Mouse (Mus musculus) brain, embryonic 18.5 days (tissue): ENCODE data around the gene Mlst8.
"Not testable (repeated sequence)": the region's sequence is repeated elsewhere in the genome, so short reads cannot be mapped to it uniquely, and the experiment has no call there.

Experiments used
- DNase-seq: peaks from one replicate; pipeline ENCODE4 v3.0.0-alpha.2; 2012; ENCODE audit warnings: low read depth, low spot score

Mlst8 gene

DNA sequence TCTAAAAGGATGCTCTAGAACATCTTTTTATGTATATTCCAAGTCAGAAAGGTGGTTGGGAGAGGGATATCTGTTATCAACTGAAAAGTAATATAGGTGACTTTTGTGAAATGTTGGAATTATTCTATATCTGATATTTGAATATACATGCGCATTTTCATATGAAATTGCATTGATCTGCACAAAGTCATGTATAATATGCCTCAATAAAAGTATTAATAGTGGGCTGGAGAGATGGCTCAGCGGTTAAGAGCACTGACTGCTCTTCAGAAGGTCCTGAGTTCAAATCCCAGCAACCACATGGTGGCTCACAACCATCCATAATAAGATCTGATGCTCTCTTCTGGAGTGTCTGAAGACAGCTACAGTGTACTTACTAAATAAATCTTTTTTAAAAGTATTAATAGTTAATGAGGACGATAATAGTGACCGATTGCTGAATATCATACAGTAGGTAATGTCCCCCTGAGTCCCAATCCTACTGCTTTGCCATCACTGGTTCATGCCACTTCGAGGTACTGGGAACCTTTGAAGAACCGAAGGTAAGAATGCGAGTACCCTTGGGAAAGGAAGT, 9.5 kb downstream of the Mlst8 start:
- no peak for DNase-seq

DNA sequence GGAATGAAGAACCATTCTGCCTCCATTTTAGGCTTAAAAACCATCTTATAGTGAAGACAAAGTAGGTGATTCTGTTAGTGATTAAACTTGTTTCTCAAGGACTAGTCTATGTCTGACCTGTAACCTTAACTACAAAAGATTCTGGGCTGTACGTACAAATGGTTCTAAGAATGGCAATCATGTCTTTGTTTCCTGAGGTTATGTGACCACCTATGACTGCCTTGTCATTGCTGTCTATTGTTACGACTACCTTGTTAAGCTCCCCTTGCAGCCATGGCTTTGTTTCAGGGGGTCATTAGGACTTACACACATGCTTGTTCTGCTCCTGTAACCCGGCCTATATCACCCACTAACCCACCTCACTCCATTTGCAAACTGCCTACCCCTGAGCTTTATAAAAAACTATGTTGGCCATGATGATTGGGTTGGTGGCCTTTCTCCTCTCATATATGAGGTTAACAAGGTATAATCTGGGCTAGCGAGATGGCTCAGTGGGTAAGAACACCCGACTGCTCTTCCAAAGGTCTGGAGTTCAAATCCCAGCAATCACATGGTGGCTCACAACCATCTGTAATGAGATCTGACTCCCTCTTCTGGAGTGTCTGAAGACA, 10.1 kb downstream of the Mlst8 start:
- DNase-seq, result no peak

DNA sequence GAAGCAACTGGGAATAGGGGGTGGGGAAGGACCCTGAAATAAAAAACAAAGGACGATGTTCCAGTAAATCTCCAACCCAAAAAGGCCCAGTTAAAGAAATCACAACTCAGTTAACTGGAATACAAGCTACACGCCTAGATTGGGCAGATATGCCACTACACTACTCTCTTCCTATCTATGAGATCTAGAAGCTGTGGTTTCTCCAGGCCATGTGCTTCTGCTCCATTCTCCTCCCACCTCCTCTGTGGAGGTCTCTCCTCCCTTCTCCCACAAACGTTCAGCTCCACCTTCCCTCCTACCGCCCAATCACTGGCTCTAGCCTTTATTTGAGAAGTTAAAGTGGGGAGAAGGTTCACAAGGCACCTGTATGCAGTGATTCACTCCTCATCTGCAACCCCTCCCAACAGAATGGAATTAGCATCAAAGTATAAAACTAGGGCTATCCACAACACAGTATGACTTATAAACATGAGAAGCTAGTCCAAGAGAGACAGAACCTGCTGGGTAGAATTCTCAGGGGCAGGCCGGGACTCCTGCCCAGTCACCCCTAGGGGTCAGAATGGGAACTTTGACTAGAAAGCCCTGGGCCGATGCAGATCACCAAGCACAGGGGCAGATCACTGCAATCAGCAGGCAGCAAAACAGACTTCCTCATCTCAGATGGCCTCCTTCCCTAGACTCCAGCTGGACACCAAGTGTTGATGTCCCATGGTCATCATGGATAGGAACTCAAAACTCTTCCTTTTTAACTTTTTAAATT, 15.3 kb downstream of the Mlst8 start:
- DNase-seq, result no peak

DNA sequence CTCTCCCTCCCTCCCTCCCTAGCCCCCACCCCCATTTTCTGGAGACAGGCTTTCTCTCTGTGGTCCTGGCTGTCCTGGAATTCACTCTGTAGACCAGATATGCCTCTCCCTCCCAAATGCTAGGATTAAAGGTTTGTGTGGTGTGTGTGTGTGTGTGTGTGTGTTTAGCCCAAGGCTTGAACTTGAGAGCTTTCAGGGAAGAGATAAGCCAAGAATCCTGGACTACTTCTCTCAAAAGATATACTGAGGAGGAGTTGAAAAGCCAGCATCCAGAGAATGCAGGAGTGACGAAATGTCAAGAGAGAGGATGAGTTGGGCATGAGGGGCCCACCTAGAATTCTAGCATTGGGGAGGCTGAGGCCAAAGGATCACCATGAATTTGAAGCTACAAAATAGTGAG, 15.9 kb downstream of the Mlst8 start:
- DNase-seq, result no peak

DNA sequence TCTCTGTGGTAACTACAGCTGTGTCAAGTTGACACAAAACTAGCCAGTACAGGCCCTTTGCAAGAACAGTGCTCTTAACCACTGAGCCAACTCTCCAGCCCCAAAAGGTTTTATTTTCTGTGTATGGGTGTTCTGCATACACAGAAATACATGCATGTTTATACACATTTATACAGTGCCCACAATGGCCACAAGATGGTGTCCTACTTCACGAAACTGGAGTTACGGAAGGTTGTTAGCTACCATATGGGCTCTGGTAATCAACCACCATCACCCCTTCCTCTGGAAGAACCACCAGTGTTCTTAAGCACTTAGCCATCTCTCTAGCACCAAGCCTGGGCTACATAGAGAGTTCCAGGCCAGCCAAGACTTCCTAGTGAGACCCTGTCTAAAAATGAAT, 17.3 kb downstream of the Mlst8 start:
- DNase-seq, result no peak

DNA sequence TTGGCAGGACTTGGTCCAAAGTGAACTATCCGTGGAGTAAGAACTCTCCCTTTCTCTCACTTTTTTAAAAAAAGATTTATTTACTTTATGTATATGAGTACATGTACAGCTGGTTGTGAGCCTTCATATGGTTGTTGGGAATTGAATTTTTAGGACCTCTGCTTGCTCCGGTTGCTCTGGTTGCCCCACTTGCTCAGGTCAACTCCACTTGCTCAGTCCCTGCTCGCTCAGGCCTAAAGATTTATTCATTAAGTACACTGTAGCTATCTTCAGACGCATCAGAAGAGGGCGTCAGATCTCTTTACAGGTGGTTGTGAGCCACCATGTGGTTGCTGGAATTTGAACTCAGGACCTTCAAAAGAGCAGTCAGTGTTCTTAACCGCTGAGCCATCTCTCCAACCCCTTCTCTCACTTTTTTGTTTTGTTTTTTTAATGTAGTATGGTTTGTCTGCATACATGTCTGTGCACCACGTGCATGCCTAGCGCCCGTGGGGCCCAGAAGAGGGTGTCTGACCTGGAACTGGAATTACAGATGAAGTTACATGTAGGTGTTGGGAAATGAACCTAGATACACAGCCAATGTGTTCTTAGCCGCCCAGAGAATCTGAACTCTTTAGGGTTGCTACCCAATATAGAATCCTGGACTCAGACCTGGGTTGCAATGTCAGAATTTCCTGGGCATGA, 23.2 kb downstream of the Mlst8 start:
- DNase-seq, result not testable (repeated sequence)

DNA sequence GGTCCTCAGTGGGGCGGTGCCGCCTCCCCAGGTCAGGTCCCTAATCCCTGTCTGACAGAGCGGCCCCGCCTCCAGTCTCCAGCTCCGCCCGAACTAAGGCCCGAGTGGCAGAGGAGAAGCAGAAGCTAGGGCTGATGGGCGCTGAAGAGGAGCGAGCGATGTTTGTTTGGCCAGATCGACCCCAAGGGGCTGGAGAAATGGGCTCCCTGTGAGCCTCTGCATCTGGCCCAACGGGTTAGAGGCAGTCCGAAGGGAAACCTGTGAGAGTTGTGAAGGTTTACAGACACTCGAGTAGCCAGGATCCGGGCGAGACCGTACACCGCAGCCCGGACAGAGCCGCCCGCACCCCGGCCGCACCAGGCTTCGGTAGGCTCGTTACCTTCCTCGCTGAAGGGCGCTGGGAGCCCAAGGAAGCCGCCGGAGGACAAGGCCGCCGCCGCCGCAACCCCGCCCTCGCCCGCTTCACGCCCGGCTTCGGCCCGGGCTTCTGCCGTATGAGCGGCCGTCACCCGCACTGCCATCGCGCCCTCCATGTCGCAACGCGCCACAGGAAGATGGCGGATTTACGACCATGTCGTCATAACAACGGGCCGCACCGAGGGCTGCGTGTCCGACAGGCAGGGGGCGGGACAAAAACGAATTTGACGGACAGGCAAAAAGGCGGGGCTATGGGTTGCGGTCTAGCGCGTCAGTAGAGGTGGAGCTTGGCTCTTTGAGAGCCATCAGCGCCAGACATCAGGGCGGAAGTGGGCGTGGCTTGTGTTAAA, 23.9 kb downstream of the Mlst8 start:
- DNase-seq, result peak; percentile 97

DNA sequence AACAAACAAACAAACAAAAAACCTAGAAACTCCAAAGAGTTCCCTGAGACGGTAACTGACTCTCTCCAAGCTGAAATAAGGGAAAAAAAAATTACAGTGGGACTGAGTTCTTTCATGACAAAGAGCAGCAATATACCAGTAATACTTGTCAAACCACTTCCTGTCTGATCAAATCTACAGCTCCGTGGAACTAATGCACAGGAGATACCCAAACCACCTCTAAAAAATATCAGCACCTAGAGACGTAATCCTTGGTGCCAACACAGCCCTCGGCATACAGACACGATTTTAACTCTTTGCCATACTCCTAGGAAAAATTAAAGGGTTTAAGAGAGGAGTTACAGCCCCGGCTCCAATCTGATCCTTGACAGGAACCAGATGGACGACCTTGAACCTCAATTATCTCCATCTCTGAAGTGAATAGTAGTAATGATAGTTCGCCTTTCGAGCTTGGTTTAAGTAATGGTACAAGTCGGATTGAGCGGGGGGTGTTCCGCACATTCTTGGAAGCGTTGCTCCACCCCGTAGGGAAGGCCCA, 24.6 kb downstream of the Mlst8 start:
- no peak for DNase-seq

DNA sequence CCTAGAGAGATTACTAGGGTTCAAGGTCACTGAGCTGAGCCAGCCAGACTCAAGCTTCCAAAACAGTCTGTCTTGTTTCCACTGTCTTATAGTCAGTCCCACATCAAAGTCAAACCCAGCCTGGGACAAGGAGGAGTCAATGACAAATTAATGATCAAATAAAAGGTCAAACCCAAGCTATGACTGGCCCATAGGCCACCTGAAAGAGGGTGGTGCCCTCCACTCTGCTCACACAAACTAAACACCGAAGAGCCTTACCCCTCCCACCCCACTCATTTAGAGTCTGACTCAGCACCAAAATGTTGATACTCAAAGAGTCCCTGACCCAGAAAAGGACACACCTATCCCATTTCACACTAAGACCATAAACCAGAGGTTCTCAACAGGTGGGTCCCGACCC, 25.5 kb downstream of the Mlst8 start:
- DNase-seq, result no peak

DNA sequence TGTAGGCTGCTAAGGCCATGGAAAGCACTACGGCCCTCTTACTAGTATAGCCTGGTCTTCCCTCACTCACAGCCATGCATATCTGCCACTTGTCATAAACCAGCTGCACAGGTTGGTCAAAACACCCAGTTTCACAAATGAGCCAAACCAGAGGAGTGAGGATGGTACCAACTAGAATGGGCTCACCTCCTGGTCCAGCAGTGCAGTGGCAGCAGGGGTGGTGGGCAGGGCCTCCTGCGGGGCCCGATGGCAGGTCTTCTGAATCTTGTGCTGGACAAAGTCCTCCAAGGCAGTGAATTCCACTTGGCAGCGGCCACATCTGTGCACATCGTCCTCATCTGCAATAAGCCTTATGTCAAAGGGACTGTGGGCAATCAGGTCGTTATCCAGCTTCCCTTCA, 27.7 kb downstream of the Mlst8 start:
- no peak for DNase-seq

DNA sequence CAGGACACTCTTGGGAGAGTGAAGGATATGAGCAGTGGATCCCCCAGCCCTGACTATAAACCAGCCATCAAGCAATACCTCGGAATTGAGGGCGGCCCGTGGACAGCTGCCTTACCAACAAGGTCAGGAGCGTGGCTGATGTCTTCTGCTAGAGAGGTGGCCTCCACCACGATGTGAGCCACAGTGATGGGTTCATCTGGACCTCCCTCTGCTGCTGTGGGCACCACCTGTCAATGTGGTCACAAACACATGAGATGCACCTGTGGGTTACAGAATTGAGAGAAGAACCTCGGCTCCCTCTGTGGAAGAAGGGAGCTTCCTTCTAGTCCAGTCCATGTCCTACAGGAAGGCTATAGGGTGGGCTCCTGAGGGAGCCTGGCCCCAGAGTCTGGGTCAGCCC, 29.4 kb downstream of the Mlst8 start:
- DNase-seq, result no peak

DNA sequence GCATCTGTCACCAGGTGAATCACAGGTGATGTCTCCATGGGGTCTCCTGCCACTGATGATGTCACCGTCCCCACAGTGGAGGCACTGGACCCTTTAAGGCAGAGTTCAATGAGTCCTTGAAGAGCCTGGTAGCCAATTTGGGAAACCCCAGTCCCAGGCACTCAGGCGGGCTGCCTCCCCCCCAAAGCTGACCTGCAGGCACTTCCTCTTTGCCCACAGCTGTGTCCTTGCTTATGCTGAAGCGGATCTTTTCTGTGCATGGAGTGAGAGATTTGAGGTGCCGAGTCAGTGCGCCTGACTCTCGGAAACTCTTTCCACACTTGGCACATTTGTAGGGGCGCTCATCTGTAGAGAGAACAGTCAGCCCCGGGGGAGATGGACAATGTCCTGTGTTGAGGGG, 32.3 kb downstream of the Mlst8 start:
- DNase-seq, result no peak

DNA sequence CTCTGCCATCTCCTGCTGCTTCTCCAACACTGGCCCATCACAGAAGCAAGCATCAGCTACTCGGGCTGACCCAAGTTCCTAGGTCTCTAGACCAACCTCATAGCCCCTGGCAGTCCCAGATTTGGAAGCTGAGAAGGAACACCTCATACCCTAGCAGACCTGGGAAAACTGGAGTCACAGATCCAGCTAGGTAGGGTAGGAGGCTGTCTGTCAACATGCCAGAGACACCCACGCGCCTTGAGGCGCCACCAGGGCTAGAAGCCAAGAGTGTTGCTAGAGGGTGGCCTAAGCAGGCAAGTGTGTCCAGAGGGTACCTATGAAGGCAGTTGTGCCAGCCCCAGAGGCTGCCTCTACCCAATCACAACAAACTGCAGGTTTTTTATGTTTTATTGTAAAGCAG, 35.5 kb downstream of the Mlst8 start:
- no peak for DNase-seq

DNA sequence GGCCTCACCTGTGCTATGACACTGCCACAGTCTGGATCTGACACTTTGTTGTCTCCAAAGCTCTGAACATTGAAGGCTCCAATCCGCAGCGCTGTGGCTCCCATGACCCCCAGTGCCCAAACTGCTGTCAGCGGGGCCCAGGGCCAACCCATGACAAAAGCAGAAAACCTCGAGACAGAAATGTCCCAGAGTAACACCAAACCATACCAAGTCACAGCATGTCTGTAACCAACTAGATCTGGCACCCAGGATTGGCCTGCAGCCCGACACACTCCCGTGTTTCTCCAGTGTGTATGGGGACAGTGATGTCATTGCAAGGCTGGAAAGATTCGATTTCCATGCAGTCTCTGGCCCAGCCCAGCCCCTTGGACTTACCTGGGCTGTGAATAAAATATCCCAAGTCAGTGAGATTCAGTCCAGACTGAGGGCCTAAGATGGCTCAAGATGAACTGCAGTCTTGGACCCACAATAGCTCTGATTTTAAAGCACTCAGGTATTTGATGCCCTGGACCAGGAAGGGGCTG, 36.2 kb downstream of the Mlst8 start, which contains the start of gene Dnase1l2:
TSS of gene Dnase1l2 (minus strand) at position 474 of the 524 bp plus-strand sequence.
- DNase-seq, result no peak

DNA sequence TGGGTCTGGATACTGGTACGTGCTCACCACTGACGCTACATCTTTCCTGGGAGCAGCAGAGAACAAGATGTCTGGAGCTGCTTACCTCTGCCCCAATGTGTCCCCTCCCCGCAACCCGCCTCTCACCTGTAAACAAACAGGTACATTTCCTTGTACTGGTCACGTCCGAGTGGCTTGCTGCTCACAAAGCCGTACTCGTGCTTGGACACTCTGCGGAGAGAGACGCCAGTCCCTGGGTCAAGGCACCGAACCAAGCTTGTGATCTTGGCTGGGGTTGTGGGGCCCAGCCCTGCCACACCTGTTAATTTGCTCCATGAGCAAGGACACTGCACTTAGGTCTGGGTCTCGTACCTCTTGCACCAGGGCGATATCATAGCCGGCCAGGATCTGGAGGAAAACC, 36.8 kb downstream of the Mlst8 start:
- DNase-seq, result no peak

DNA sequence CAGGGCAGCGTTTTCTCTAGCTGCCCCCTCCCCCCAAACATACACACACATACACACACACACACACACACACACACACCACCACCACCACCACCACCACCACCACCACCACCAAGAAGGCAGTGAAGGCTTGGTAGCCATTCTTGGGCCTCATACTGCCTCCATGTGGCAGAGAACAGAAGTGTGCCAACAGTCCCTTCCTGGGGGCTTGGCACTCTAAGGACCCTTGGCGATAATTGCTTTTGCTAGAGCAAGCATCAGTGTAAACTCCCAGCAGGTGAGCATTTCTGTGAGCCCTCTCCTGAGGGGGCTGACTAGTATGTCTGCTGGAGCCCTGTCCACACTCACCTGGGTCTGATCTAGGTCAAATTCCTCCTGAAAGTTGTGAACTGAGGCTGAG, 37.7 kb downstream of the Mlst8 start:
- DNase-seq, result no peak

DNA sequence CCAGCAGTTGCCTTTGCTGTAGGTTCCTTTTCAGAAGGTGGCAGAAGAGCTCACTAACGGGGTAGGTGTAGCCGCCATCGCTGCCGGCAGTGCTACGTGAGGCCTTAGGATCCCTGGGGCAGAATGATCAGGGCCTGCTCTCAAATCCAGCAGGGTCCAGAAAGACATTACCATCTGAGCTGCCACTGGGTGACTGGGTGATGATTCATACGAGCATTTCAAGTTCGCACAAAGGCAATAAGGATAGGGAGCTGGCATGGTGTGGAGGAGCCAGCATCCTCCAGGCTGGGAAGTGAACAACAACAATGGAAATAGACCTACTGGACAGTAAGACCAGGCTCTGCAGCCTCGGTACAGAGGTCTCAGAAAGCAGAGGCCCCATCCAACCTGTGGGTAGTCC, 38.5 kb downstream of the Mlst8 start:
- no peak for DNase-seq

DNA sequence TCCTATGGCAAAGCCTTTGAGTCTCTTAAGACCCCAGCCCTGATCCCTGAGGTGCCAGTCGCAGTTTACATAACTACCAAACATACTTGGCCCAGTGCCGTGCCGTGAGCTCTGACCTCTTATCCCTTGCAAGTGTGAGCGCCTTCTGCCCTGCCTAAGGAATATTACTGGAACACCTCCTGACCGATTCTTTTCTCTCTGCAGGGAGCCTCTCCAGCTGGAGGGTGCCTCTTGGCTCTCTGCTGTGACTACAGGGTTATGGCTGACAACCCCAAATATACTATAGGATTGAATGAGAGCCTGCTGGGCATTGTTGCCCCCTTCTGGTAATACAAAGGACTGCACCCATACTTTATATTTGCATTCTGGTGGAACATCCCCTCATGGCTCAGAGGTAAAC, 41.9 kb downstream of the Mlst8 start:
- DNase-seq, result no peak

DNA sequence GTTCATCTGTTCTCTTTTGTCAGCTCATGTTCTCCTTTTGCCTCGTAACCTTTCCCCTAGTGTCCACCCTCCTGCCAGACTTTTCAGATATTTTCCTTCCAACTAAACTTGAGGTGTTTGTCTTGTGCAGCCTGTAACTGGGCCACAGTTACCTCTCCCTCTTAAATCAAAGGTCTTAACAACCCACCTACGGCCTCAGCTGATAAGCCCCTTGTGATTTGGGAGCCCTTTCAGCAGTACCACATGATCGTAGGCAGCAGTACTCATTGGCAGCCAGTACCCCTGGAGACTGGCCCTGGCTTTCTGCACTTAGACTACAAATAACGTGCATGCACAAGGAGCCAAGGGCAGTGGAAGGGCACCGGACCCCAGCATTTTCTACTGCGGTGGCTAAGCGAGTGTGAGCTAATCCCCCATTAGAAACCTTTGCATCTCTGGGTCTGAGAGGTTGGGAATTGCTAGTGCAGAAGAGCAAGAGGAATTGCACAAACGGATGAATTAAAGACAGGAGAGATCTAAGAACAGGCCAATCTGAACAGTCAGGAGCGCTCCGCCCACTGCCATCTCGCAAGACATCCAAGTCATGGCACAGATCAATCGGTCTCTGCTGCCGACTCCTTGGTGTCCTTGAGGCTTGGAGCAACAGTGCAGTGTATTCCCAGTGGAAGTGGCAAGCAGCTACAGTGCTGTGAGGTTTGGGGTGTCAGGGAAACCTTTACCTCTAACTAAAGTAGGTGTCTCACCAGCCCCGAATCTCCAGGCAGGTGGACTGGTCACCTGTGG, 49.5 kb downstream of the Mlst8 start:
- no peak for DNase-seq

DNA sequence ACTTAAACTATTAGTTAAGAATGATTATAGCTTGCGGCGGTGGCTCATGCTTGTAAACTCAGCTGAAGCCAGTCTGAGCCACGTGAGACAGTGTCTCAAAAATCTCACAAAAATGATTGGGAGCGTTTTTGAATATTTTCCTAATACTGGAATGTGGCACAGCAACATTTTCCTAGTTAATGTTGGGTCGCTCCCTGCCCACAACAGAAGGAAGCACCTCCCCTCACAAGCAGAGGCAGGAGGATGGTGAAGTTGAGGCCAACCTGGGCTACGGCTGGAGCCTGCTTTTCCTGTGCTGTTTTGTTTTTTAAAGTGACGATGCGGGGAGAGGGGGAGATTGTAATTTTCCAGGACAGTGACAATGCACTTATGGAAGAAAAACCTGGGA, 51.7 kb downstream of the Mlst8 start:
- no peak for DNase-seq
